Mouse (Mus musculus) E14TG2a.4 (cell line): ENCODE data around the gene Pik3r2.
A peak's percentile ranks its signal among the peaks of the same experiment; 100 is the strongest.

ENCODE experiments used
- CTCF ChIP-seq: conservative IDR thresholded peaks from 2 replicates; pipeline ENCODE4 v1.5.1; 2014; ENCODE audit warnings: low read length
- NANOG ChIP-seq: IDR thresholded peaks from 2 replicates; pipeline ENCODE4 v1.6.1; 2014; ENCODE audit warnings: borderline replicate concordance, low read length, mixed read lengths

GRCm38 (mm10) chr8:70821399-70821962, 45.0 kb upstream of the Pik3r2 start:
- TF ChIP-seq CTCF: peak; percentile 82
- no peak for TF ChIP-seq NANOG
